Mouse (Mus musculus): ENCODE data around the gene Pip. TPM values are rescaled to one million over a fixed set of nuclear protein-coding genes. Genes with fewer than 3 reads are reported as not detected.

Gene Pip
- not detected for total RNA-seq (2023)

DNA sequence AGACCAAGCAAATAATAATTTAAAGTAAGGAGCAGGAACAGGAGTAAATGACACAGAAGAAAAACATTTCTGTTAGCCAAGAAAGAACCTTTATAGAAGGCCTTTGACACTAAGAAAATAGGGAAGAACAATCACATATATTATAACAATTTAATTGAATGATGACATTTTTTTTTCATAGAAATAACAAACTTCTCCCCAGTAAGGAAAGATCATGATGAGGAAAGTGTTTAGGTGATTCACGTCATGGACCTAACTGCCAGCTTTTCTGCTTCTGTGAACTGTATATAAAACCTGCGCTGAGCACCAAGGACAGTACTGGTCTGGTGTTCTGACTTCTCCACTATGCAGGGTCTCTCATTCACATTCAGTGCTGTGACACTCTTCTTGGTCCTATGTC, at the start of gene Pip:
TSS of gene Pip (plus strand) at position 301 of the 400 bp plus-strand sequence.

DNA sequence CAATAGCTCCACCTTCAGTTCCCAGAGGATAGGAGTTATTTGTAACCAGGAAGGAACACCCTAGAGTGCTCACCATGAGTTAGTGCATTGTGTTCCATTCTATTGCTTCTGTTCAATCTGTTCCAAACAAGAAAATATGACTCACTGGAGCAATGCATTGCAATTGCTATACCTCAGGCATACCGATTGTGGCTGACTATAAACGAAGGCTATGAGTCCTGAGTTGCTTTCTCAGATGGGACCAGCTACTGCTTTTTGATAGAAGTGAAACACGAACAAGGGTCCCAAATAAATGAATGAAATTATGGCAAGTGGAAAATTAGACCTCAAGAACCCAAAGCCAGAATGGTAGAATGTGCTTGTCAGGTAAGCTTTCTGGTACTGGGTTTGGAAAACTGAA, 5.4 kb downstream of the Pip start, which contains the start of gene Sval2:
TSS of gene Sval2 (plus strand) at position 301 of the 400 bp plus-strand sequence.

Other genes with a start within 250 kb of the Pip start
- 23.9 TPM for gene Ephb6, start 242.1 kb upstream of the Pip start, total RNA-seq (2023)
- gene Trpv6, start 211.1 kb upstream of the Pip start, total RNA-seq (2023) = not detected
- gene Trpv5, start 166.8 kb upstream of the Pip start, total RNA-seq (2023) = not detected
- not detected for gene Llcfc1, start 163.1 kb upstream of the Pip start, total RNA-seq (2023)
- gene Kel, start 143.2 kb upstream of the Pip start, total RNA-seq (2023) = not detected
- gene Olfr459, start 72.4 kb upstream of the Pip start, total RNA-seq (2023) = not detected
- gene Sval2, start 5.5 kb downstream of the Pip start, total RNA-seq (2023) = not detected
- not detected for gene Sval1, start 104.1 kb downstream of the Pip start, total RNA-seq (2023)
- gene Sval3, start 120.6 kb downstream of the Pip start, total RNA-seq (2023) = not detected
- gene Sva, start 190.9 kb downstream of the Pip start, total RNA-seq (2023) = not detected

All from CD8-positive naive resting alpha-beta T cell, adult 57 days (primary cell).